Mouse (Mus musculus) MEL (cell line): Measurements from ENCODE around the gene Srebf1. TPM values are rescaled to one million over a fixed set of nuclear protein-coding genes. Genes with fewer than 3 reads are reported as not detected.

Source experiments
- DNase-seq: peaks from one replicate; pipeline ENCODE4 v3.0.0; 2011; ENCODE audit warnings: low read depth, low spot score
- H3K27ac ChIP-seq: 2 replicates; pipeline ENCODE4 v1.5.1; 2012; ENCODE audit warnings: low read depth, mild to moderate bottlenecking, control low read depth, low read length, moderate library complexity; ENCODE audit not compliant: control insufficient read depth
- H3K27me3 ChIP-seq, 2 experiments: fragments of 150-350 bp in 1 of 2; sonication (generic) in 1 of 2; 2 replicates each; pipeline ENCODE4 v1.6.1; 2012; ENCODE audit warnings: low read length in 2 of 2, mild to moderate bottlenecking in 2 of 2, improper control_type of control experiment in 1 of 2, moderate library complexity in 1 of 2; ENCODE audit not compliant: insufficient read depth in 2 of 2, control insufficient read depth in 1 of 2
- H3K36me3 ChIP-seq, 2 experiments: 2 replicates each; pipeline ENCODE4 v1.6.1; 2012 to 2014; ENCODE audit warnings: low read length in 2 of 2, improper control_type of control experiment in 1 of 2, inconsistent platforms in 1 of 2, mild to moderate bottlenecking in 1 of 2; ENCODE audit not compliant: insufficient read depth in 2 of 2, control insufficient read depth in 1 of 2
- H3K4me1 ChIP-seq, 2 experiments: fragments of 150-350 bp in 1 of 2; sonication (generic) in 1 of 2; 2 replicates each; pipeline ENCODE4 v1.6.1; 2012; ENCODE audit warnings: low read length in 2 of 2, improper control_type of control experiment in 1 of 2, mild to moderate bottlenecking in 1 of 2; ENCODE audit not compliant: insufficient read depth in 2 of 2, control insufficient read depth in 1 of 2
- H3K4me3 ChIP-seq, 2 experiments: fragments of 150-350 bp in 1 of 2; sonication (generic) in 1 of 2; 2 replicates each; pipeline ENCODE4 v1.5.1; 2012; ENCODE audit warnings: low read depth in 2 of 2, low read length in 2 of 2, mild to moderate bottlenecking in 2 of 2, moderate library complexity in 2 of 2, control low read depth in 1 of 2, improper control_type of control experiment in 1 of 2; ENCODE audit not compliant: control insufficient read depth in 1 of 2, insufficient read depth in 1 of 2
- H3K79me2 ChIP-seq: 2 replicates; pipeline ENCODE4 v1.6.1; 2012; ENCODE audit warnings: mild to moderate bottlenecking, low read length, moderate library complexity; ENCODE audit not compliant: control insufficient read depth, poor library complexity, insufficient read depth
- H3K9ac ChIP-seq: 2 replicates; pipeline ENCODE4 v1.6.1; 2012; ENCODE audit warnings: low read depth, mild to moderate bottlenecking, control low read depth, low read length, moderate library complexity; ENCODE audit not compliant: control insufficient read depth, poor library complexity, severe bottlenecking
- H3K9me3 ChIP-seq: fragments of 150-350 bp; sonication (generic); replicated peaks from 2 replicates; pipeline ENCODE4 v1.6.1; 2012; ENCODE audit warnings: mild to moderate bottlenecking, low read length, improper control_type of control experiment, moderate library complexity; ENCODE audit not compliant: insufficient read depth
- BHLHE40 ChIP-seq: IDR thresholded peaks from 2 replicates; pipeline ENCODE4 v1.6.1; 2012; ENCODE audit warnings: low read depth, mild to moderate bottlenecking, inconsistent platforms, low read length, improper control_type of control experiment, borderline replicate concordance
- CHD1 ChIP-seq: IDR thresholded peaks from 2 replicates; pipeline ENCODE4 v1.6.1; 2012; ENCODE audit warnings: low read depth, mild to moderate bottlenecking, inconsistent platforms, low read length, improper control_type of control experiment
- CHD2 ChIP-seq: IDR thresholded peaks from 2 replicates; pipeline ENCODE4 v1.6.1; 2011; ENCODE audit warnings: low read length, improper control_type of control experiment
- CTCF ChIP-seq, 3 experiments: IDR thresholded peaks in 2 of 3; conservative IDR thresholded peaks in 1 of 3; 2 replicates each; pipeline ENCODE4 v1.5.1; 2011 to 2012; ENCODE audit warnings: low read length in 3 of 3, low read depth in 2 of 3, mild to moderate bottlenecking in 2 of 3, improper control_type of control experiment in 1 of 3, inconsistent platforms in 1 of 3, mixed read lengths in 1 of 3, moderate library complexity in 1 of 3; ENCODE audit not compliant: control insufficient read depth in 1 of 3, insufficient read depth in 1 of 3, poor library complexity in 1 of 3, severe bottlenecking in 1 of 3
- ETS1 ChIP-seq: IDR thresholded peaks from 2 replicates; pipeline ENCODE4 v1.6.1; 2012; ENCODE audit warnings: low read depth, mild to moderate bottlenecking, inconsistent platforms, low read length, improper control_type of control experiment, moderate library complexity
- MAZ ChIP-seq: IDR thresholded peaks from 2 replicates; pipeline ENCODE4 v1.6.1; 2012; ENCODE audit warnings: low read depth, mild to moderate bottlenecking, inconsistent platforms, low read length, improper control_type of control experiment
- POLR2A ChIP-seq, 2 experiments: IDR thresholded peaks; 2 replicates each; pipeline ENCODE4 v1.6.1; 2011 to 2012; ENCODE audit warnings: low read length in 2 of 2, mild to moderate bottlenecking in 2 of 2, control low read depth in 1 of 2, improper control_type of control experiment in 1 of 2, low read depth in 1 of 2, moderate library complexity in 1 of 2; ENCODE audit not compliant: control insufficient read depth in 1 of 2, insufficient read depth in 1 of 2, poor library complexity in 1 of 2
- POLR2AphosphoS2 ChIP-seq: IDR thresholded peaks from 2 replicates; pipeline ENCODE4 v1.6.1; 2011; ENCODE audit warnings: low read length, improper control_type of control experiment
- POLR2AphosphoS5 ChIP-seq: IDR thresholded peaks from 2 replicates; pipeline ENCODE4 v1.6.1; 2012; ENCODE audit warnings: low read depth, borderline replicate concordance, mild to moderate bottlenecking, inconsistent platforms, low read length, moderate library complexity, mixed read lengths
- RAD21 ChIP-seq: IDR thresholded peaks from 2 replicates; pipeline ENCODE4 v1.6.1; 2011; ENCODE audit warnings: mild to moderate bottlenecking, low read depth, low read length, improper control_type of control experiment
- RCOR1 ChIP-seq: IDR thresholded peaks from 2 replicates; pipeline ENCODE4 v1.6.1; 2012; ENCODE audit warnings: low read depth, mild to moderate bottlenecking, inconsistent platforms, low read length, improper control_type of control experiment
- SMC3 ChIP-seq: IDR thresholded peaks from 2 replicates; pipeline ENCODE4 v1.6.1; 2011; ENCODE audit warnings: low read depth, low read length, improper control_type of control experiment
- USF2 ChIP-seq, 2 experiments: IDR thresholded peaks; 2 replicates each; pipeline ENCODE4 v1.6.1; 2011 to 2012; ENCODE audit warnings: improper control_type of control experiment in 2 of 2, low read length in 2 of 2, borderline replicate concordance in 1 of 2, inconsistent platforms in 1 of 2, low read depth in 1 of 2, mild to moderate bottlenecking in 1 of 2; ENCODE audit not compliant: insufficient read depth in 1 of 2
- ZC3H11A ChIP-seq: IDR thresholded peaks from 2 replicates; pipeline ENCODE4 v1.6.1; 2012; ENCODE audit warnings: low read depth, mild to moderate bottlenecking, inconsistent platforms, low read length, improper control_type of control experiment
- ZMIZ1 ChIP-seq: IDR thresholded peaks from 2 replicates; pipeline ENCODE4 v1.6.1; 2012; ENCODE audit warnings: low read depth, mild to moderate bottlenecking, inconsistent platforms, low read length, improper control_type of control experiment, moderate library complexity
- ZNF384 ChIP-seq: IDR thresholded peaks from 2 replicates; pipeline ENCODE4 v1.6.1; 2012; ENCODE audit warnings: low read depth, mild to moderate bottlenecking, inconsistent platforms, low read length, improper control_type of control experiment
- polyA plus RNA-seq, 2 experiments: library from polyadenylated mRNA; stranded (reverse) in 1 of 2; unstranded in 1 of 2; fragments of >175 nt in 1 of 2; fragments of >200 nt in 1 of 2; gene quantifications; 2 replicates each; pipeline versions ENCODE4 v1.2.1 to v1.2.4; 2012; ENCODE audit warnings: low replicate concordance in 2 of 2, low read depth in 1 of 2; ENCODE audit not compliant: insufficient read length in 2 of 2, insufficient read depth in 1 of 2, missing spikeins in 1 of 2
- total RNA-seq: library from RNA; depleted of rRNA; stranded (reverse); fragments of 300-350 nt; gene quantifications from 2 replicates; pipeline ENCODE4 v1.2.3, GENCODE M21; 2012

Gene Srebf1
- total and polyA plus RNA-seq, 3 experiments, result 241 to 288 TPM; not detected in 1

DNA sequence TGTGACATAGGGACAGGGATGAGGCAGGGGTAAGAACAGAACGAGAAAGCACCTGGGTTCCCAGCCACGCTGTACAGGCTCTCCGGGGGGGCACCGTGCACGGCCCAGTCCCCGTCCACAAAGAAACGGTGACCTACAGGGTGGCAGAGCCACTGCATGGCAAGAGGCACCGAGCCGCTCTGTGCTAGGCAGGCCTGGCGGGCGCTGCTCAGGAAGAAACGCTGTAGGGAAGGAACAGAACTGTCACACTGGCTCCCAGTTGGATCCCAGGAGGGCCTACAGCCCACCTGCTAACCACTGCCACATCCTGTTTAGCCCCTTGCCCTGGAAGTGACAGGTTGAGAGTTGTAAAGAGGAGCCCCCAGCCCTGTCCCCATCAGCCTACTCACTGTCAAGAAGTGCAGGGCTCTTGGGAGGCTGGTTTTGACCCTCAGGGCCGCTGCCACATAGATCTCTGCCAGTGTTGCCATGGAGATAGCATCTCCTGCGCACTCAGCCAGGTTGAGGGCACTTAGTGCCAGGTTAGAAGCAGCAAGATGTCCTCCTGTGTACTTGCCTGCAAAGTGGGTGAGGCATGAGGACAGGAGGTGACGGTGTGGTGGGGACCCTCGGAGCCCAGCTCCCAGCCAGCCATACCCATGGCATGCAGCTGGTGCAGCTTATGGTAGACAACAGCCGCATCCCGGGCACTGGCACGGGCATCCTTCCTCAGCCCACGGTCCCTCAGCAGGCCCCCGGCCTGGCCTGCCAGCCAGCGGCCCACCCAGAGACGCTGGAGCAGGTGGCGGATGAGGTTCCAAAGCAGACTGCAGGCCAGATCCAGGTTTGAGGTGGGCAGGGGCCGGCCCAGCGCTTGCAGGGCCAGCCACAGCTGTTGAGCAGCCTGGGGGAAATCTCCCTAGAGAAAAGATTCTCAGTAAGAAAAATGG is 19.4 kb downstream of the Srebf1 start:
- TF ChIP-seq POLR2A (IDR thresholded peaks at IDR 0.05; ENCODE audit: control insufficient read depth in 1 of 2, insufficient read depth in 1 of 2, low read depth in 1 of 2, low read length in 2 of 2, poor library complexity in 1 of 2), result peak in 1 of 2 experiments; percentile 6; a peak in 1 of 4 replicates
- no peak for TF ChIP-seq CHD2
- TF ChIP-seq POLR2AphosphoS5, result no peak
- 0 out of 2 replicates have a peak, but pooled peaks have one; percentile 20 for TF ChIP-seq ZMIZ1
- Histone ChIP-seq H3K4me3 (no peak overlapping the region), H3K36me3 (peaks cover 0 to 38% of the 10 kb centered on the region in 2 experiments; a peak in 2 of 4 replicates), H3K27me3 (no peaks in the 10 kb centered on the region), H3K79me2 (peaks cover 12% of the 10 kb centered on the region), H3K27ac (no peak overlapping the region), H3K4me1 (peaks cover 0 to 2% of the 10 kb centered on the region in 2 experiments; a peak in 1 of 4 replicates), H3K9ac (no peak overlapping the region), H3K9me3 (no peaks in the 10 kb centered on the region)
- DNase-seq, result no peak

DNA sequence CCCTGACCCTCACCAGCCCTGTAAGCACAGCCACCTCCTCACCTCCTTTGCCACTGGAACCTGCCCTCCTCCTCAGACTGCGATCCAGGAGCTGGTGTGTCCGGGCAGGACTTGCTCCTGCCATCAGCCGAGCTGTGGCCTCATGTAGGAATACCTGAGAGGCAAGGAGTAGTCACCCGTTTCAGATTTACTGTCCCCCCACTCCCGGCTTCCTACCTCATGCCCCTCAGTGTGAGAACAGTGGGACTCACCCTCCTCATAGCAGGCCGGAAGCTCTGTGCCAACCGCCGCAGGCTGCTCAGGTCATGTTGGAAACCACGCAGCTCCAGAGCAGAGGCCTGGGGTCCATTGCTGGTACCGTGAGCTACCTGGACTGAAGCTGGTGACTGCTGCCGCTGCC is 22.0 kb downstream of the Srebf1 start:
- Histone ChIP-seq H3K36me3 (peaks cover 0 to 29% of the 10 kb centered on the region in 2 experiments; a peak in 2 of 4 replicates), H3K4me3 (no peak overlapping the region), H3K9me3 (no peaks in the 10 kb centered on the region), H3K27ac (no peak overlapping the region), H3K9ac (no peak overlapping the region), H3K27me3 (no peaks in the 10 kb centered on the region), H3K79me2 (no peaks in the 10 kb centered on the region), H3K4me1 (no peaks in the 10 kb centered on the region)
- DNase-seq, result no peak
- TF ChIP-seq USF2 (IDR thresholded peaks at IDR 0.05; ENCODE audit: borderline replicate concordance in 1 of 2, insufficient read depth in 1 of 2, low read depth in 1 of 2, low read length in 2 of 2), result no peak
- TF ChIP-seq ZMIZ1, result 0 out of 2 replicates have a peak, but pooled peaks have one; percentile 48

DNA sequence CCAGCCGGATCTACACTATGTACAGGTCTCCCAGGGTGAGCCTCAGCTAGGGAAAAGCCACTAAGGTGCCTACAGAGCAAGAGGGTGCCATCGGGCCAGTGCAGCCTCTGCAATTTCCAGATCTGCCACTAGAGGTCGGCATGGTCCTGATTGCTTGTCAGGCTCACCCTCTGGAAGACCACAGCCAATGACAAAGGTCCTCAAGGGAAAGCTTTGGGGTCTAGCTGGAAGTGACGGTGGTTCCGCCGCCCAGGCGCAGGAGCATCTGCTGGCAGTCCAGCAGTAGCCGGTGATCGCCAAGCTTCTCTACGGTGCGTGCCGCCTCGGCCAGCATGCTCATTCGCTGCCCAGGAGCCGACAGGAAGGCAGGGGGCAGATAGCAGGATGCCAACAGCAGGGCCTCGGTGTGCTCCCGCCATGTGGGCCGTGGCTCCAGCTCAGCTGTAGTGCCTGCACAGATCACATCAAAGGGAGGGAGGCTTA is 22.6 kb downstream of the Srebf1 start:
- Histone ChIP-seq H3K9ac (no peak overlapping the region), H3K4me3 (no peak overlapping the region), H3K36me3 (peaks cover 0 to 27% of the 10 kb centered on the region in 2 experiments; a peak in 2 of 4 replicates), H3K27ac (no peak overlapping the region), H3K79me2 (no peaks in the 10 kb centered on the region), H3K4me1 (no peaks in the 10 kb centered on the region), H3K27me3 (no peaks in the 10 kb centered on the region), H3K9me3 (no peaks in the 10 kb centered on the region)
- TF ChIP-seq POLR2AphosphoS2, result peak; percentile 72; the same call in 1 of the 2 replicates
- TF ChIP-seq BHLHE40, result 0 out of 2 replicates have a peak, but pooled peaks have one; percentile 23
- TF ChIP-seq POLR2A (IDR thresholded peaks at IDR 0.05; ENCODE audit: control insufficient read depth in 1 of 2, insufficient read depth in 1 of 2, low read depth in 1 of 2, low read length in 2 of 2, poor library complexity in 1 of 2), result peak in 1 of 2 experiments; percentile 46; a peak in 1 of 4 replicates
- peak; percentile 96 to 99 (median 97) for TF ChIP-seq CTCF (IDR thresholded peaks at IDR 0.05 in 2 of 3, conservative IDR thresholded peaks at IDR 0.05 in 1 of 3; ENCODE audit: control insufficient read depth in 1 of 3, insufficient read depth in 1 of 3, low read depth in 2 of 3, low read length in 3 of 3, poor library complexity in 1 of 3, severe bottlenecking in 1 of 3)
- TF ChIP-seq ETS1, result no peak
- peak; percentile 79 for TF ChIP-seq RAD21
- no peak for TF ChIP-seq MAZ
- peak; percentile 85 for TF ChIP-seq SMC3
- TF ChIP-seq ZNF384, result no peak
- no peak for TF ChIP-seq RCOR1
- TF ChIP-seq CHD1, result no peak
- peak; percentile 72 for TF ChIP-seq ZC3H11A
- peak; percentile 92 for DNase-seq
